8 mouse cellular contexts compared by ENCODE assay signal in the genomic region with DNA sequence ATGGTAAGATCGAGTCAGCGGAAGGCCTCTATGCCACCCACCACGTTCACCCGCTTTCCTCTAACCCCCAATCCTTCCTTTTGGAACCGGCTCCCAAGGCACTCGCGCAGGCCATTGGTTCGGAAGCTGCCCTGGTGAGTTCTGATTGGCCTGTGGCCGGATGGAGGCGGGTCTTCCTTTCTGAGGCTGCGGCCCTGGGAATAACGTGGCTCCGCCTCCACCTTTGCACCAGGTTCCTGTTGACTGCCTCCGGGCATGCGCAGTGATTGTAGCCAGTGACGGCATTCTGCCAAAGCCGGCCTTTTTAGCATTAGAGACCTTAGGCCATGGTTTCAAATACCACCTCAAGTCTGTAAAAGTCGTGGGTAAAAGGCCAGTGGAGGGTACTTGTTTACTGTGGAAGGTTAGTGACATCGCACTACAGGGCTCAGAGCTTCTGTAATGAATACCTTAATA. TPM values are rescaled to one million over a fixed set of nuclear protein-coding genes. Genes with fewer than 3 reads are reported as not detected.
DNase-seq lines count a peak whose midpoint lies in the region; ATAC-seq and TF ChIP-seq lines count a peak whose summit lies in the region.

No protein-coding gene starts in this region.

- H3K36me3 ChIP-seq in G1E (replicated peaks): no peaks in the 10 kb centered on the region
- no peaks in the 10 kb centered on the region for H3K36me3 ChIP-seq in forebrain, embryonic 16.5 days (ENCODE audit: control insufficient read depth, insufficient read depth)
- no peaks in the 10 kb centered on the region for H3K36me3 ChIP-seq in lung, embryonic 14.5 days (ENCODE audit: insufficient read depth)
- H3K36me3 ChIP-seq in thymus, adult 2 months (ENCODE audit: control insufficient read depth, insufficient read depth, low read length): no peaks in the 10 kb centered on the region

- no peak for TF ChIP-seq CTCF in G1E (IDR thresholded peaks at IDR 0.05; ENCODE audit: low read depth, low read length)
- no peak for TF ChIP-seq CTCF in layer of hippocampus, adult 2 months (conservative IDR thresholded peaks at IDR 0.05)
- TF ChIP-seq CTCF in lung, embryonic 14.5 days (IDR thresholded peaks at IDR 0.05; ENCODE audit: low read depth): no peak
- no peak for TF ChIP-seq CTCF in olfactory bulb, adult 2 months (IDR thresholded peaks at IDR 0.05; ENCODE audit: insufficient read depth, low read depth, low read length)
- TF ChIP-seq CTCF in thymus, adult 2 months (IDR thresholded peaks at IDR 0.05; ENCODE audit: borderline replicate concordance, control insufficient read depth, extremely low read depth, insufficient read depth, low read length, poor library complexity): no peak

- H3K27me3 ChIP-seq in G1E (ENCODE audit: insufficient read depth, low read length): no peaks in the 10 kb centered on the region
- H3K27me3 ChIP-seq in forebrain, embryonic 16.5 days (replicated peaks; ENCODE audit: control insufficient read depth, insufficient read depth, low read length): no peaks in the 10 kb centered on the region
- H3K27me3 ChIP-seq in lung, embryonic 14.5 days (ENCODE audit: insufficient read depth, low read length): no peaks in the 10 kb centered on the region
- H3K27me3 ChIP-seq in thymus, adult 2 months (ENCODE audit: control insufficient read depth, insufficient read depth, low read length): no peaks in the 10 kb centered on the region

- H3K4me3 ChIP-seq in G1E (ENCODE audit: low read depth, low read length): peak overlapping the region; percentile 49; the same call in 1 of the 2 replicates
- peak overlapping the region; percentile 39 for H3K4me3 ChIP-seq in forebrain, embryonic 16.5 days (replicated peaks; ENCODE audit: low read length)
- peak overlapping the region; percentile 49 for H3K4me3 ChIP-seq in layer of hippocampus, adult 2 months
- peak overlapping the region; percentile 27 for H3K4me3 ChIP-seq in lung, embryonic 14.5 days (ENCODE audit: low read depth, low read length)
- peak overlapping the region; percentile 41 for H3K4me3 ChIP-seq in olfactory bulb, adult 2 months (ENCODE audit: insufficient read depth, low read depth, low read length)
- peak overlapping the region; percentile 41 for H3K4me3 ChIP-seq in thymus, adult 2 months (ENCODE audit: control insufficient read depth, insufficient read depth, low read length)

- no peaks in the 10 kb centered on the region for H3K9me3 ChIP-seq in G1E (replicated peaks)
- no peaks in the 10 kb centered on the region for H3K9me3 ChIP-seq in forebrain, embryonic 16.5 days (ENCODE audit: control insufficient read depth, low read length)
- no peaks in the 10 kb centered on the region for H3K9me3 ChIP-seq in lung, embryonic 14.5 days (ENCODE audit: low read depth, low read length)

- H3K4me1 ChIP-seq in G1E (ENCODE audit: insufficient read depth, low read depth, low read length): peaks cover 29% of the 10 kb centered on the region
- peaks cover 5% of the 10 kb centered on the region; the same call in 1 of the 2 replicates for H3K4me1 ChIP-seq in forebrain, embryonic 16.5 days (replicated peaks; ENCODE audit: control insufficient read depth, insufficient read depth, low read length)
- no peaks in the 10 kb centered on the region for H3K4me1 ChIP-seq in lung, embryonic 14.5 days (ENCODE audit: insufficient read depth)
- H3K4me1 ChIP-seq in olfactory bulb, adult 2 months (ENCODE audit: control insufficient read depth, insufficient read depth, low read length): no peaks in the 10 kb centered on the region
- peaks cover 6% of the 10 kb centered on the region for H3K4me1 ChIP-seq in thymus, adult 2 months (replicated peaks; ENCODE audit: control insufficient read depth, insufficient read depth, low read length)

- DNase-seq in G1E (ENCODE audit: low spot score): peak; percentile 57
- DNase-seq in cerebellum, adult 18-20 months: peak; percentile 95 to 97
- peak; percentile 91 to 93 for DNase-seq in heart, postnatal 36 days
- peak; percentile 92 to 97 for DNase-seq in layer of hippocampus, adult 2 months (ENCODE audit: low spot score in 2 of 2)
- peak; percentile 97 for DNase-seq in lung, embryonic 14.5 days
- DNase-seq in thymus, adult 2 months: peak; percentile 93

- intact Hi-C loops in heart, postnatal 36 days (cut with DNase I): loop anchor here (5.0 kb wide), 1 partner anchor 35 kb away; the partner anchor contains the start of gene Wdr13

- WGBS in forebrain, embryonic 16.5 days: 19% methylated on average over 19 of the region's 19 CpGs
- 7% methylated on average over 19 of the region's 19 CpGs for WGBS in lung, embryonic 14.5 days
- 20% methylated on average over 19 of the region's 19 CpGs for WGBS in olfactory bulb, adult 2 months
- under 1% methylated on average over 19 of the region's 19 CpGs for WGBS in thymus, adult 2 months

- no peak for TF ChIP-seq POLR2A in olfactory bulb, adult 2 months (IDR thresholded peaks at IDR 0.05; ENCODE audit: insufficient read depth, low read depth, low read length)
- no peak for TF ChIP-seq POLR2A in thymus, adult 2 months (IDR thresholded peaks at IDR 0.05; ENCODE audit: control insufficient read depth, extremely low read depth, insufficient read depth, low read length, poor library complexity)

- peak overlapping the region; percentile 44; the same call in 1 of the 2 replicates for H3K9ac ChIP-seq in forebrain, embryonic 16.5 days (replicated peaks; ENCODE audit: low read depth, low read length)
- H3K9ac ChIP-seq in lung, embryonic 14.5 days: no peak overlapping the region

- ATAC-seq in G1E (ENCODE audit: extremely low read depth, insufficient number of reproducible peaks, low FRiP score, poor library complexity, severe bottlenecking): peak; percentile 95
- ATAC-seq in forebrain, embryonic 16.5 days: peak; percentile 89
- peak; percentile 95 for ATAC-seq in lung, embryonic 14.5 days (ENCODE audit: insufficient read depth)

- peak overlapping the region; percentile 51 for H3K4me2 ChIP-seq in forebrain, embryonic 16.5 days (ENCODE audit: low read length)
- peak overlapping the region; percentile 51 for H3K4me2 ChIP-seq in lung, embryonic 14.5 days

- 0 out of 2 replicates have a peak overlapping the region, but pooled peaks have one; percentile 33 for H3K27ac ChIP-seq in forebrain, embryonic 16.5 days (ENCODE audit: low read length)
- H3K27ac ChIP-seq in layer of hippocampus, adult 2 months: peak overlapping the region; percentile 97
- H3K27ac ChIP-seq in lung, embryonic 14.5 days (ENCODE audit: low read depth): 0 out of 2 replicates have a peak overlapping the region, but pooled peaks have one; percentile 2
- H3K27ac ChIP-seq in olfactory bulb, adult 2 months (ENCODE audit: insufficient read depth, low read depth, low read length): peak overlapping the region; percentile 91
- H3K27ac ChIP-seq in thymus, adult 2 months (ENCODE audit: control insufficient read depth, insufficient read depth, low read length): 0 out of 2 replicates have a peak overlapping the region, but pooled peaks have one; percentile 54

RNA-seq across cellular contexts. Expression of gene Was, which starts 6.5 kb away (rescaled TPM):
- total RNA-seq in G1E (2014; fragmentation: Nextera tagmentation) (86.1 and 101 TPM in 2 replicates), G1E (2017) (99.6 and 105 TPM in 2 replicates)
- polyA plus RNA-seq in G1E (2012): 198 and 247 TPM in 2 replicates
- not detected in 2 replicates for polyA plus RNA-seq in forebrain, embryonic 16.5 days (2015; fragmentation: Nextera tagmentation; extraction: Ambion mirVana)
- 1 to 10 TPM; 1.9 to 2.5 TPM for total RNA-seq in heart, postnatal 36 days (2021)
- 1 to 10 TPM in 1 of 2 experiments, under 1 TPM in 1; 0.98 to 2.0 TPM for total RNA-seq in layer of hippocampus, adult 2 months (2021)
- polyA plus RNA-seq in lung, embryonic 14.5 days (2014; fragmentation: Nextera tagmentation; extraction: Ambion mirVana): 0.43 and 0.60 TPM in 2 replicates
- not detected in 2 replicates for polyA plus RNA-seq in olfactory bulb, adult 2 months (2012; ENCODE audit: insufficient read depth, insufficient read length, low replicate concordance, missing spikeins)
- 88.5 and 102 TPM in 2 replicates for polyA plus RNA-seq in thymus, adult 2 months (2012; rRNA removed)

RNA-seq across cellular contexts. Expression of gene Suv39h1, which starts 22.3 kb away (rescaled TPM):
- 64.5 and 66.6 TPM in 2 replicates for total RNA-seq in G1E (2014; fragmentation: Nextera tagmentation)
- total RNA-seq in G1E (2017): 69.7 and 70.5 TPM in 2 replicates
- 15.0 and 23.6 TPM in 2 replicates for polyA plus RNA-seq in G1E (2012)
- 48.1 and 48.6 TPM in 2 replicates for polyA plus RNA-seq in forebrain, embryonic 16.5 days (2015; fragmentation: Nextera tagmentation; extraction: Ambion mirVana)
- total RNA-seq in heart, postnatal 36 days (2021): 1 to 10 TPM; 4.8 to 5.1 TPM
- 10 to 100 TPM; 20.2 to 20.3 TPM for total RNA-seq in layer of hippocampus, adult 2 months (2021)
- polyA plus RNA-seq in lung, embryonic 14.5 days (2014; fragmentation: Nextera tagmentation; extraction: Ambion mirVana): 71.6 and 74.3 TPM in 2 replicates
- polyA plus RNA-seq in olfactory bulb, adult 2 months (2012; ENCODE audit: insufficient read depth, insufficient read length, low replicate concordance, missing spikeins): not detected in 2 replicates
- 69.4 and 74.6 TPM in 2 replicates for polyA plus RNA-seq in thymus, adult 2 months (2012; rRNA removed)

RNA-seq across cellular contexts. Expression of gene Wdr13, which starts 35.9 kb away (rescaled TPM):
- 22.2 and 31.1 TPM in 2 replicates for total RNA-seq in G1E (2014; fragmentation: Nextera tagmentation)
- total RNA-seq in G1E (2017): 24.6 and 27.6 TPM in 2 replicates
- 30.1 and 34.3 TPM in 2 replicates for polyA plus RNA-seq in G1E (2012)
- polyA plus RNA-seq in forebrain, embryonic 16.5 days (2015; fragmentation: Nextera tagmentation; extraction: Ambion mirVana): 58.0 and 68.5 TPM in 2 replicates
- 10 to 100 TPM; 39.4 to 44.4 TPM for total RNA-seq in heart, postnatal 36 days (2021)
- total RNA-seq in layer of hippocampus, adult 2 months (2021): 100 to 1,000 TPM; 208 to 235 TPM
- 20.8 and 21.8 TPM in 2 replicates for polyA plus RNA-seq in lung, embryonic 14.5 days (2014; fragmentation: Nextera tagmentation; extraction: Ambion mirVana)
- 69.5 TPM in 1 of 2 replicates, not detected in the other for polyA plus RNA-seq in olfactory bulb, adult 2 months (2012; ENCODE audit: insufficient read depth, insufficient read length, low replicate concordance, missing spikeins)
- 128 and 141 TPM in 2 replicates for polyA plus RNA-seq in thymus, adult 2 months (2012; rRNA removed)

RNA-seq across cellular contexts. Expression of gene Rbm3, which starts 48.9 kb away (rescaled TPM):
- total RNA-seq in G1E (2014; fragmentation: Nextera tagmentation): 460 and 585 TPM in 2 replicates
- 1,150 and 1,311 TPM in 2 replicates for total RNA-seq in G1E (2017)
- 125 and 248 TPM in 2 replicates for polyA plus RNA-seq in G1E (2012)
- polyA plus RNA-seq in forebrain, embryonic 16.5 days (2015; fragmentation: Nextera tagmentation; extraction: Ambion mirVana): 357 and 393 TPM in 2 replicates
- total RNA-seq in heart, postnatal 36 days (2021): 10 to 100 TPM; 63.1 to 74.0 TPM
- total RNA-seq in layer of hippocampus, adult 2 months (2021): 100 to 1,000 TPM; 111 to 133 TPM
- polyA plus RNA-seq in lung, embryonic 14.5 days (2014; fragmentation: Nextera tagmentation; extraction: Ambion mirVana): 589 and 659 TPM in 2 replicates
- polyA plus RNA-seq in olfactory bulb, adult 2 months (2012; ENCODE audit: insufficient read depth, insufficient read length, low replicate concordance, missing spikeins): 332 TPM in 1 of 2 replicates, not detected in the other
- 220 and 225 TPM in 2 replicates for polyA plus RNA-seq in thymus, adult 2 months (2012; rRNA removed)

Comparison
In these comparisons a context has a peak if more than half of its experiments do, and no peak if none do; other contexts are left out.
1. Peak in every context shown above with its lines: DNase-seq, ATAC-seq, H3K4me3 ChIP-seq and H3K27ac ChIP-seq.
2. H3K27ac ChIP-seq: peak in every context shown above with its lines; median percentile 97 in layer of hippocampus, adult 2 months; 91 in olfactory bulb, adult 2 months; 54 in thymus, adult 2 months; 33 in forebrain, embryonic 16.5 days; 2 in lung, embryonic 14.5 days.
3. RNA of gene Was, which starts 6.5 kb away (polyA plus RNA-seq): 198 to 247 TPM in G1E and 88.5 to 102 TPM in thymus, adult 2 months; 0.43 to 0.60 TPM in lung, embryonic 14.5 days, not detected in forebrain, embryonic 16.5 days and not detected in olfactory bulb, adult 2 months; every median in the first group is over 10 times any median in the second.
4. RNA of gene Suv39h1, which starts 22.3 kb away (polyA plus RNA-seq): 71.6 to 74.3 TPM in lung, embryonic 14.5 days, 69.4 to 74.6 TPM in thymus, adult 2 months, 48.1 to 48.6 TPM in forebrain, embryonic 16.5 days and 15.0 to 23.6 TPM in G1E; not detected in olfactory bulb, adult 2 months; every median in the first group is over 10 times any median in the second.